Mouse (Mus musculus): ENCODE results near the gene Nfatc3. TPM values are rescaled to one million over a fixed set of nuclear protein-coding genes. Genes with fewer than 3 reads are reported as not detected.

The Nfatc3 gene
- total RNA-seq, 1 experiment = 19.6 TPM

DNA sequence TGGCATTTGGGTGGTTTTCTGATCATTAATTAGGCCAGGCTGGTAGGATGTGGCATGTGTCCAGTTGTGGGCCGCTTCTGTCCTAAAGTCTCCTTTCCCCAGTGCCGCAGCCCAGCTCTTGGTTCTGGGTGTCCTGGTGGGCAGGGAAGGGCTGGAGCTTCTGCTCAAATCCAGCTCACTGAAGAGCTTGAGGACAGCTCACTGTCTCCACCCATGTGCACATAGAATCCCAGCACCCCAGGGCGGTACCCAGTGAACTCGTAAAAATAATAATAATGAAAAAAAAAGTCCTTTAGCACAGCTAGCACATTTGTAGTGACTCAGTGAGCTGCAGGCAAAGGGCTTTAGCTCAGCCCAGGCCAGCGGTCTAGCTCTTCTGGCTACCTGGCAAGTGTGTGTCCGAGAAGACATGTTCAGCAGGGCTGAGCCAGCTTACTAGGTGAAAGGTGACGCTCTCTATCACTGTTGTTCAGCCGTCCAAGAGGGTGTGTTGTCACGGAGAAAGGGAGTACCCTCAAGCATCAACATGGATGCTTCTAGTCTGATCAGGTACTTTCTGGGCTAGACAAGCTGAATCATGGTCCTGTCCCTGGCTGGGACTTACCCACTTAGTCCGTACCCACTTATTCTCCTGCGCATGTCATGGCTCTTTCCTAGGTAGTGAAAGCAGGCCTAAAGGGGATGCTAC lies 11.6 kb upstream of the Nfatc3 start:
- no peaks in the 10 kb centered on the region for H3K9me3 ChIP-seq (ENCODE audit: control insufficient read depth, insufficient read depth, low read depth, low read length)
- peaks cover 13% of the 10 kb centered on the region for H3K36me3 ChIP-seq (ENCODE audit: control insufficient read depth, insufficient read depth, low read length, poor library complexity, severe bottlenecking)
- TF ChIP-seq HCFC1 (IDR thresholded peaks at IDR 0.05; ENCODE audit: borderline replicate concordance, insufficient read depth, low read length) (no peak), ZC3H11A (IDR thresholded peaks at IDR 0.05; ENCODE audit: borderline replicate concordance, low read depth, low read length) (no peak), CHD2 (IDR thresholded peaks at IDR 0.05; ENCODE audit: low read depth, low read length) (no peak), ZNF384 (IDR thresholded peaks at IDR 0.05; ENCODE audit: low read depth, low read length) (no peak), MAFK (IDR thresholded peaks at IDR 0.05; ENCODE audit: insufficient read depth, low read depth, low read length) (no peak)
- no peak for DNase-seq (ENCODE audit: low read depth, low spot score)
- H3K27ac ChIP-seq (ENCODE audit: insufficient read depth, low read depth, low read length, poor library complexity, severe bottlenecking) = no peak overlapping the region
- H3K4me1 ChIP-seq (ENCODE audit: control insufficient read depth in 2 of 2, insufficient read depth in 2 of 2, low read length in 2 of 2, poor library complexity in 1 of 2) = no peaks in the 10 kb centered on the region
- in situ Hi-C loops (cut with MboI; ENCODE audit: low sequenced_read_pairs in 2 of 2, unreplicated experiment in 2 of 2) = no loop called here
- no peak overlapping the region for H3K9ac ChIP-seq (ENCODE audit: insufficient read depth, low read depth, low read length, poor library complexity, severe bottlenecking)
- H3K4me3 ChIP-seq (ENCODE audit: insufficient read depth in 1 of 2, low read depth in 1 of 2, low read length in 2 of 2, poor library complexity in 1 of 2, severe bottlenecking in 1 of 2) = no peak overlapping the region

DNA sequence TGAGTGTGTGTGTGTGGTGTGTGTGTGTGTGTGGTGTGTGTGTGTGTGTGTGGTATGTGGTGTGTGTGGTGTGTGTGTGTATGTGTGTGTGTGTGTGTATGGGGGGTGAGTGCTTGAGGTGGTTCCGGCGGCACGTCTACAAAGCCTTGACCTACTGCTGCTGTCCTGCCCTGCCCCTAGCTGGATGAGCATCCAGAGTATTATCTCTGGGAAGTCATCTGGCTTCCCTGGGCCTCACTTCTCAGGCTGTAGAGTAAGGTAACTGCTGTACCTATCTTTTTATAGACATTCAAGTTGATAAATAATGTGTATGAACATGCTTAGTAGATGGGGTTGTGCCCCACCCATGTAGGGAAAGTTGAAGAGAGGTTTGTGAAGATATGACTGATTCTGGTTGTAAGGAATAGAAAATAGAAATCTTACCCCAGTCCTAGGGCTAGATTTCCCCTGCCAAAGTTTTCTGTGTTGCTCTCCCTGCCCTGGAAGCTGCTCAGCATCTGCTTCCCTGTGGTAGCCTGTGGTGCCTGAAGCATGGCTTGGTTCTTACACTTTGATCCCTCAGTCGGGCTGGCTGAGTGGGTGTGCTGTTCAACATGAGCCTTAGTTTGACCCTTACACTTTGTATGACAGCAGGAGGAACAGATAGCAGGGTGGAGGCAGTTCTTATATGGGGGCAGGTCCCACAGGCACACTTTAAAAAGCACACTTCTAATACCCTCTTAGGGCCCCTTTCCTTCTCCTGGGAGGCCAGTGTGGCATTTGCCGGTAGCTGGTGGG lies 10.6 kb upstream of the Nfatc3 start:
- Histone ChIP-seq H3K27ac (ENCODE audit: insufficient read depth, low read depth, low read length, poor library complexity, severe bottlenecking) (no peak overlapping the region), H3K36me3 (ENCODE audit: control insufficient read depth, insufficient read depth, low read length, poor library complexity, severe bottlenecking) (peaks cover 17% of the 10 kb centered on the region)
- in situ Hi-C loops (cut with MboI; ENCODE audit: low sequenced_read_pairs in 2 of 2, unreplicated experiment in 2 of 2) = no loop called here

DNA sequence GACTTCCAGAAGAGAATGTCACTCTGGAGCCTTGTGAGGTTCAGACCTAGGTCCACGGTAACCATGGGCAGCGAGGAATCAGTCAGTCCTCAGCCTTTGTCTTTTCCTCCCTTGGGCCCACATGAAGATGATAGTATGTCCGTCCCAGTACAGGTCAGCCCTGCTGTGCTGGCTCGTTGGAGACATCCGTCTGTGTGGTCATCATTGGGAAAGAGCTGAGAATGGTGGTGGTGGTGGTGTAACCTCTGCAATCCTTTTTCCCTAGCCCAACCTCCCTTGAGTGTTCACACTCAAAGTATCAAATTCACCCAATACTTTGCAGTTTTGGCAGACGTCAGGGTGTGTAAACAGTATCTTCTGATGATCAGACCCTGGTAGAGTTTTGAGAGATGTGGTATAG lies 8.8 kb upstream of the Nfatc3 start:
- Histone ChIP-seq H3K4me3 (ENCODE audit: insufficient read depth in 1 of 2, low read depth in 1 of 2, low read length in 2 of 2, poor library complexity in 1 of 2, severe bottlenecking in 1 of 2) (no peak overlapping the region), H3K9ac (ENCODE audit: insufficient read depth, low read depth, low read length, poor library complexity, severe bottlenecking) (no peak overlapping the region), H3K27ac (ENCODE audit: insufficient read depth, low read depth, low read length, poor library complexity, severe bottlenecking) (no peak overlapping the region), H3K9me3 (ENCODE audit: control insufficient read depth, insufficient read depth, low read depth, low read length) (no peaks in the 10 kb centered on the region), H3K4me1 (ENCODE audit: control insufficient read depth in 2 of 2, insufficient read depth in 2 of 2, low read length in 2 of 2, poor library complexity in 1 of 2) (peaks cover 6% of the 10 kb centered on the region in 2 experiments), H3K36me3 (ENCODE audit: control insufficient read depth, insufficient read depth, low read length, poor library complexity, severe bottlenecking) (peaks cover 16% of the 10 kb centered on the region)
- DNase-seq (ENCODE audit: low read depth, low spot score) = no peak
- no peak for TF ChIP-seq ZNF384 (IDR thresholded peaks at IDR 0.05; ENCODE audit: low read depth, low read length)
- no peak for TF ChIP-seq MAFK (IDR thresholded peaks at IDR 0.05; ENCODE audit: insufficient read depth, low read depth, low read length)
- TF ChIP-seq ZC3H11A (IDR thresholded peaks at IDR 0.05; ENCODE audit: borderline replicate concordance, low read depth, low read length) = no peak
- TF ChIP-seq HCFC1 (IDR thresholded peaks at IDR 0.05; ENCODE audit: borderline replicate concordance, insufficient read depth, low read length) = no peak
- TF ChIP-seq CHD2 (IDR thresholded peaks at IDR 0.05; ENCODE audit: low read depth, low read length) = no peak
- in situ Hi-C loops (cut with MboI; ENCODE audit: low sequenced_read_pairs in 2 of 2, unreplicated experiment in 2 of 2) = no loop called here

More for the DNA sequence above, 10.6 kb upstream of the Nfatc3 start:
- H3K9me3 ChIP-seq (ENCODE audit: control insufficient read depth, insufficient read depth, low read depth, low read length) = no peaks in the 10 kb centered on the region
- H3K4me3 ChIP-seq (ENCODE audit: insufficient read depth in 1 of 2, low read depth in 1 of 2, low read length in 2 of 2, poor library complexity in 1 of 2, severe bottlenecking in 1 of 2) = no peak overlapping the region
- H3K4me1 ChIP-seq (ENCODE audit: control insufficient read depth in 2 of 2, insufficient read depth in 2 of 2, low read length in 2 of 2, poor library complexity in 1 of 2) = no peaks in the 10 kb centered on the region
- H3K9ac ChIP-seq (ENCODE audit: insufficient read depth, low read depth, low read length, poor library complexity, severe bottlenecking) = no peak overlapping the region
- no peak for TF ChIP-seq CHD2 (IDR thresholded peaks at IDR 0.05; ENCODE audit: low read depth, low read length)
- TF ChIP-seq HCFC1 (IDR thresholded peaks at IDR 0.05; ENCODE audit: borderline replicate concordance, insufficient read depth, low read length) = no peak
- TF ChIP-seq MAFK (IDR thresholded peaks at IDR 0.05; ENCODE audit: insufficient read depth, low read depth, low read length) = no peak
- no peak for TF ChIP-seq ZC3H11A (IDR thresholded peaks at IDR 0.05; ENCODE audit: borderline replicate concordance, low read depth, low read length)
- TF ChIP-seq ZNF384 (IDR thresholded peaks at IDR 0.05; ENCODE audit: low read depth, low read length) = no peak
- DNase-seq (ENCODE audit: low read depth, low spot score) = no peak

DNA sequence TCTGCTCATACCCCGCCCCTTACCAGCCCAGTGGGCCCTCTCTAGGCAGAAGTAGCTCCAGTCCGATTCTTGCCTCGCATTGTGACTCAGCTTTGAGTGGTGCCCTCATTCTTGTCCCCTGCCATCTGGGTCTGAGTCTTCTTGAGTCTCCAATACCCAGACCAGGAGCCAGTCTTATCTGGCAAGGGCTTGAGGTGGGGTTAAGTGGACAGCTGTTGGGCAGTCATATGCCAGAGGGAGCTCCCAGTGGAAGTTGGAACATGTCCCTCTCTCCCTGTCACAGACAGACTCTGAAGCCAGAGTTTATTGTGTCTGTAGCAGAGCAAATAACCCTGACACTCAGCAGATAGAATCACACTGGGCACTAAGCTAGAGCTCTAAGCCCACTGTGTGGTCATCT lies 7.6 kb upstream of the Nfatc3 start:
- H3K27ac ChIP-seq (ENCODE audit: insufficient read depth, low read depth, low read length, poor library complexity, severe bottlenecking) = no peak overlapping the region
- H3K9me3 ChIP-seq (ENCODE audit: control insufficient read depth, insufficient read depth, low read depth, low read length) = no peaks in the 10 kb centered on the region
- H3K4me3 ChIP-seq (ENCODE audit: insufficient read depth in 1 of 2, low read depth in 1 of 2, low read length in 2 of 2, poor library complexity in 1 of 2, severe bottlenecking in 1 of 2) = no peak overlapping the region
- H3K4me1 ChIP-seq (ENCODE audit: control insufficient read depth in 2 of 2, insufficient read depth in 2 of 2, low read length in 2 of 2, poor library complexity in 1 of 2) = peaks cover 11% of the 10 kb centered on the region in 2 experiments
- in situ Hi-C loops (cut with MboI; ENCODE audit: low sequenced_read_pairs in 2 of 2, unreplicated experiment in 2 of 2) = no loop called here
- no peak overlapping the region for H3K9ac ChIP-seq (ENCODE audit: insufficient read depth, low read depth, low read length, poor library complexity, severe bottlenecking)
- DNase-seq (ENCODE audit: low read depth, low spot score) = no peak
- H3K36me3 ChIP-seq (ENCODE audit: control insufficient read depth, insufficient read depth, low read length, poor library complexity, severe bottlenecking) = peaks cover 14% of the 10 kb centered on the region
- no peak for TF ChIP-seq CHD2 (IDR thresholded peaks at IDR 0.05; ENCODE audit: low read depth, low read length)
